Mouse (Mus musculus) embryo, embryonic 10.5 days (tissue): ENCODE data around the gene Ptpn20.

Source experiments
- DNase-seq: peaks from one replicate; pipeline ENCODE4 v3.0.0-alpha.2; 2015; ENCODE audit warnings: low spot score

Ptpn20 gene

DNA sequence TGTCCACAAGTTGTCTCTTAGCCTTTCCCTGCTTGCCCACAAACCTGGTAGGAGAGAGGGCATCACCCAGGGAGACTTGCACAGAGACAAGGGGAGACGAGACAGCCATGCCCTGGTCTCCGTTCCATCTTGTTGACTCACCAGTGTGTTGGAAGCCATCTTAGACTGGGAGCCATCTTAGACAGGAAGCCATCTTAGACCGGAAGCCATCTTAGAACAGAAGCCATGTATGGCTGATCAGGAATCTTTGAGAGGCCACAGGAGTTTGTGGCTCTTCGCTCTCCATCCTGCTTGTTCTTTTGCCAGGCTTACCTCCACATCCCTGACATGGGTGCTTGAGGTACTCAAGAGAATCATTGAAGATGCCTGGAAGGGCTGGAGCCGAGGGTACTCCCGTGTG is 89.0 kb downstream of the Ptpn20 start:
- no peak for DNase-seq

- DNase-seq = no peak
Observed at GRCm38 (mm10) chr14:33678740-33679139, 89.7 kb downstream of the Ptpn20 start.

DNA sequence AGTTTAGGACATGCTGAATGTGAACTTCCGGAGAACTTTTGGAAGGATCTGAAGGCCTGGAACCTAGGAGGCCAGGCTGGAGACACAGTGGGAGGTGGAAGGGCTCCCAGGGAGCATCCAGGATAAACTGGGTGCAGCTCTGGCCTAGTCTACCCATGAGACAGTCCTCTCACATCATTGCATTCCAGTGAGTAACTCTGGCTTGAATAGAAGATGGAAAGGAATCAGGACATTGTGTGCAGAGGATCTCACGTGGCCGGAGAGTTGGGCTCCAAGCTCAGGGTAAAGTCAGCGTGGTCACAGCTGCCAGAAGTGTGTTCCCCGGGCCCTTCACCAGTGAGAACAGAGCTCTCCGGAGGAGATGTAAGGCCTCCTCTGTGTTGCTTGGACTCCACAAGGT is 91.6 kb downstream of the Ptpn20 start:
- DNase-seq = no peak

- no peak for DNase-seq
Observed at GRCm38 (mm10) chr14:33682768-33683167, 93.8 kb downstream of the Ptpn20 start.

- peak; percentile 66 for DNase-seq
Observed at GRCm38 (mm10) chr14:33683701-33684100, 94.7 kb downstream of the Ptpn20 start.

DNA sequence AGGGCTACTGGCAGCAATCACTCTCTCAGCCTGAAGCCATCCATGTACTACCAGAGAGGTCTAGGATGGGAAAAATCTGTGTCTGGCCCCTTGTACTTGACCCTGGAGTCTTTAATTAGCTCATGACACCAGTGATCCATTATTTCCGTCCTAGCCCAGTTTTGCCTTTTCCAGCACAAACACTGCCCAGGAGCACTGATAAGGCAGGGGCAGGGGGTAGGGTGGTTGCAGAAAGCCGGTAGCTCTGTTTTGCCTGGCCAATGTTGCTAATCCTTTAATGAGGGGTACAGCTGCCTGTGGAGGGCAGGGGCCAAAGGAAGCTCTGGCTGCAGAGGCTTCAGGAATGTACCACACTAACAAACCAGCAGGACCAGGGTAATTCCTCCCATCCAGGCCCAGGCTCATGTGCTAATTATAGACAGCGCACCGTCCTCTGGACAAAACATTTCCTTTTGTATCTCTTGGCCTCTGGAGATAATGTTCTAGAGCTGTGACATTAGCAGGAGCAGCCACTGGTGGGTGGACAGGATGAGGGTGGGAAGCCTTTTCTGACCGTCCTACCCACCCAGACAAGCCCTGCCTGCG is 98.5 kb downstream of the Ptpn20 start:
- DNase-seq = peak; percentile 36

- no peak for DNase-seq
Observed at GRCm38 (mm10) chr14:33689044-33689443, 100.0 kb downstream of the Ptpn20 start.
